Mouse (Mus musculus): ENCODE measurements around the gene Spata17. TPM values are rescaled to one million over a fixed set of nuclear protein-coding genes. Genes with fewer than 3 reads are reported as not detected.
A peak's percentile ranks its signal among the peaks of the same experiment; 100 is the strongest.

The Spata17 gene
- total and polyA plus RNA-seq, 3 experiments: 0.24 TPM; not detected in 2

- H3K9me3 ChIP-seq (replicated peaks; ENCODE audit: low read length): no peaks in the 10 kb centered on the region
- dilution Hi-C loops (cut with MboI; ENCODE audit: extremely low pct_ligation_motif_present, extremely low pct_unique_long_range_greater_than_20kb, low sequenced_read_pairs) (no loop called here), in situ Hi-C loops (cut with MboI; ENCODE audit: low pct_ligation_motif_present, low pct_unique_long_range_greater_than_20kb, low sequenced_read_pairs) (no loop called here)
- H3K4me2 ChIP-seq (ENCODE audit: insufficient read depth, low read depth, poor library complexity, severe bottlenecking): no peak overlapping the region
- H3K4me1 ChIP-seq (ENCODE audit: control insufficient read depth in 1 of 2, insufficient read depth in 2 of 2): peaks cover 3 to 6% of the 10 kb centered on the region in 2 experiments; a peak in 3 of 4 replicates
- TF ChIP-seq RAD21 (IDR thresholded peaks at IDR 0.05; ENCODE audit: low read depth, low read length) (peak; percentile 82), SMC3 (IDR thresholded peaks at IDR 0.05; ENCODE audit: low read depth, low read length) (peak; percentile 75), CTCF (conservative IDR thresholded peaks at IDR 0.05 in 1 of 2, IDR thresholded peaks at IDR 0.05 in 1 of 2; ENCODE audit: low read depth in 2 of 2, low read length in 2 of 2) (peak; percentile 37 to 77; a peak in 3 of 4 replicates), E2F4 (IDR thresholded peaks at IDR 0.05; ENCODE audit: insufficient replicate concordance, low read depth, low read length) (no peak), POLR2A (IDR thresholded peaks at IDR 0.05; ENCODE audit: low read depth, low read length) (no peak)
- H3K36me3 ChIP-seq (replicated peaks in 1 of 2; ENCODE audit: control insufficient read depth in 1 of 2, insufficient read depth in 1 of 2, low read length in 1 of 2): no peaks in the 10 kb centered on the region
- no peak overlapping the region for H3K9ac ChIP-seq (ENCODE audit: insufficient read depth, low read depth)
- DNase-seq (ENCODE audit: extremely low read depth): peak; percentile 59
- H3K27me3 ChIP-seq (replicated peaks): no peaks in the 10 kb centered on the region
- H3K4me3 ChIP-seq (replicated peaks in 1 of 3; ENCODE audit: low read depth in 2 of 3, low read length in 2 of 3, poor library complexity in 1 of 3): no peak overlapping the region
- H3K27ac ChIP-seq (ENCODE audit: insufficient read depth, low read depth): no peak overlapping the region
- no peaks in the 10 kb centered on the region for H3K79me2 ChIP-seq (replicated peaks; ENCODE audit: control insufficient read depth, extremely low read depth, insufficient read depth, poor library complexity, severe bottlenecking)
These were observed 77.8 kb downstream of the Spata17 start for GRCm38 (mm10) chr1:187137426-187137825.

GRCm38 (mm10) chr1:187135887-187136286 is 79.4 kb downstream of the Spata17 start:
- Histone ChIP-seq H3K9ac (ENCODE audit: insufficient read depth, low read depth) (no peak overlapping the region), H3K27ac (ENCODE audit: insufficient read depth, low read depth) (no peak overlapping the region), H3K36me3 (replicated peaks in 1 of 2; ENCODE audit: control insufficient read depth in 1 of 2, insufficient read depth in 1 of 2, low read length in 1 of 2) (no peaks in the 10 kb centered on the region), H3K9me3 (replicated peaks; ENCODE audit: low read length) (no peaks in the 10 kb centered on the region), H3K79me2 (replicated peaks; ENCODE audit: control insufficient read depth, extremely low read depth, insufficient read depth, poor library complexity, severe bottlenecking) (no peaks in the 10 kb centered on the region), H3K27me3 (replicated peaks) (no peaks in the 10 kb centered on the region), H3K4me3 (replicated peaks in 1 of 3; ENCODE audit: low read depth in 2 of 3, low read length in 2 of 3, poor library complexity in 1 of 3) (no peak overlapping the region), H3K4me2 (ENCODE audit: insufficient read depth, low read depth, poor library complexity, severe bottlenecking) (no peak overlapping the region), H3K4me1 (ENCODE audit: control insufficient read depth in 1 of 2, insufficient read depth in 2 of 2) (peaks cover 3 to 6% of the 10 kb centered on the region in 2 experiments; a peak in 3 of 4 replicates)
- DNase-seq (ENCODE audit: extremely low read depth): peak; percentile 13
- dilution Hi-C loops (cut with MboI; ENCODE audit: extremely low pct_ligation_motif_present, extremely low pct_unique_long_range_greater_than_20kb, low sequenced_read_pairs) (no loop called here), in situ Hi-C loops (cut with MboI; ENCODE audit: low pct_ligation_motif_present, low pct_unique_long_range_greater_than_20kb, low sequenced_read_pairs) (no loop called here)
- TF ChIP-seq MXI1 (IDR thresholded peaks at IDR 0.05; ENCODE audit: low read depth, low read length) (no peak), NRF1 (IDR thresholded peaks at IDR 0.05; ENCODE audit: low read depth, low read length) (no peak), ELF1 (IDR thresholded peaks at IDR 0.05; ENCODE audit: low read depth, low read length) (no peak), KAT2A (IDR thresholded peaks at IDR 0.05; ENCODE audit: insufficient replicate concordance, low read length) (no peak), MAX (IDR thresholded peaks at IDR 0.05; ENCODE audit: low read length) (no peak), USF2 (conservative IDR thresholded peaks at IDR 0.05; ENCODE audit: low read depth, low read length) (no peak), PAX5 (IDR thresholded peaks at IDR 0.05; ENCODE audit: low read length) (no peak), ZC3H11A (IDR thresholded peaks at IDR 0.05; ENCODE audit: low read depth, low read length) (no peak), MEF2A (IDR thresholded peaks at IDR 0.05; ENCODE audit: borderline replicate concordance, low read depth, low read length) (no peak), TBP (conservative IDR thresholded peaks at IDR 0.05; ENCODE audit: low read depth, low read length) (no peak), ETS1 (conservative IDR thresholded peaks at IDR 0.05; ENCODE audit: low read depth, low read length) (no peak), MAZ (IDR thresholded peaks at IDR 0.05; ENCODE audit: low read depth, low read length) (no peak), JUN (IDR thresholded peaks at IDR 0.05; ENCODE audit: insufficient read depth, low read depth, low read length) (no peak), ZNF384 (IDR thresholded peaks at IDR 0.05; ENCODE audit: low read depth, low read length) (no peak), MYC (IDR thresholded peaks at IDR 0.05; ENCODE audit: low read depth, low read length) (no peak), RAD21 (IDR thresholded peaks at IDR 0.05; ENCODE audit: low read depth, low read length) (no peak), POLR2A (IDR thresholded peaks at IDR 0.05; ENCODE audit: low read depth, low read length) (no peak), EP300 (IDR thresholded peaks at IDR 0.05; ENCODE audit: low read length) (no peak)

Data from CH12.LX (cell line).